Mouse (Mus musculus): Measurements from ENCODE around the gene Phxr2.

Gene Phxr2

DNA sequence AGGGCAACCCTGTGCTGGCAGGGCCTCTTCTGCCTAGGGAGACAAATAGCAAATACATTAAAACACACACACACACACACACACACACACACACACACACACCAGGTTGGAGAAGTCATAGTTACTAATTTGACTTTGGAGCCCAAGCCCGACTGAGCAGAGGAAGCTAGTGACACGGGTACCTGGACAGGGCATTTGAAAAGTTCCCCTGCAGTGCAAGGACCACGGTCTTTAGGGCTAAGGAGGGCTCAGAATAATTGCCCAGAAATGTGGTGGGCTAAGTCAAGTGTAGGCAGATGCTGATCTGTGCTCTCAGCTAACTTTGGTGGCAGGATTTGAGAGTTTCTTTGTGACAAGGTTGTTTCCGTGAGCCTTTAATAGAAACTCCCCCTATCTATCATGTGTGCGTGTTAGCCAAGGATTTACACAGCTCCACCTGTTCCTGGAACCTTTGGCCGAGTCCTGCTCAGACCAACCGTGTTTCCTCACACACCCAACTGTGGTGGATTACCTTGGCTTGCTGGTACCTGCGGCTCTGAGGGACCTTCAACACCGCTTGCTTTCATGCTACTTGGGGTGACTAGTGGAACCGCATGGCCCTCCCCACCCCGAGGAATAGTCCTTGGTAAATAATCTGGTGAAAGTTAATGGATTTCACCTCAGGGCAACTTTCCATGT lies 6.6 kb upstream of the Phxr2 start:
- DNase-seq (ENCODE audit: low spot score) = no peak

DNA sequence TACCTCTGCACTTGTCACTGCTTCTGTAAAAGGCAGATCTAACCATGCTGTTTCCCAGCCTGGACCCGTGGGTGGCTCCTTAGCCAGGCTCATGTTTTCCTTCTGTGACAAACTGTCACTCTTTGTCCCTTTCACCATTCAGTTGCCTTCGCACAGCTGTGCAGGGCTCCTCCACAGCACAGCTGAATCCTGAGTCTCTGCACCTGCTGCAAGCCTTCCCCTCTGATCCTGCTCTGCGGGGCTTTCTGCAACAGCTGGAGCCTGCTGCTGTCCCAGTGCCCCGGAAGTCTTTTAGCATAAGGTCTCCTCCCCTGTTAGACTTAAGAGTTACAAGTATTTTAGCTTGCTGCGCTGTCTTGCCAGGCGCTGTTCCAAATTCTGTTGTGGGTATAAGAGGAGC lies 6.1 kb upstream of the Phxr2 start:
- DNase-seq (ENCODE audit: low spot score) = no peak

- no peak for DNase-seq (ENCODE audit: low spot score)
Observed at GRCm38 (mm10) chr10:99131298-99131697, 5.2 kb upstream of the Phxr2 start.

- no peak for DNase-seq (ENCODE audit: low spot score)
Observed at GRCm38 (mm10) chr10:99130611-99131010, 4.5 kb upstream of the Phxr2 start.

- DNase-seq (ENCODE audit: low spot score) = no peak
Observed at GRCm38 (mm10) chr10:99127691-99128261, 1.7 kb upstream of the Phxr2 start.

DNA sequence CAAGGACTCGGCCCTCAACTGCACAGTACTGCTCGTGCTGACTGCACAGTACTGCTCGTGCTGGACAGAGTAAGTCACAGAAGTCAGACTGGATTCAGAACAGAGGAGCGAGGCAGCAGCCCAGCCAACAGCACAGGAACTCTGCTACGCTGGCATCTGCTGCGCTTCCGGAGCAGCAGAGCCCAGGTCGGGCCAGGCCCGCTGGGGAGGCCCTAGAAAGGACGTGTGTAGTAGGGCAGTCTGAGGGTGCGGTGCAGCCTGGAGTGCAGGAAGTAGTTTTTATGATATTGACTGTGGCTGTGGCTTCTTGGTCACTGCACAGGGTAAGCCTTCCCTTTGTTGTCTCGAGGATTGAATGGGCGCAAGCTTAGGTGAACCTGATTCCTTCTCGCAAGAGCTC lies 829 bp upstream of the Phxr2 start:
- DNase-seq (ENCODE audit: low spot score) = no peak

GRCm38 (mm10) chr10:99119471-99119870 lies 6.7 kb downstream of the Phxr2 start:
- no peak for DNase-seq (ENCODE audit: low spot score)

DNA sequence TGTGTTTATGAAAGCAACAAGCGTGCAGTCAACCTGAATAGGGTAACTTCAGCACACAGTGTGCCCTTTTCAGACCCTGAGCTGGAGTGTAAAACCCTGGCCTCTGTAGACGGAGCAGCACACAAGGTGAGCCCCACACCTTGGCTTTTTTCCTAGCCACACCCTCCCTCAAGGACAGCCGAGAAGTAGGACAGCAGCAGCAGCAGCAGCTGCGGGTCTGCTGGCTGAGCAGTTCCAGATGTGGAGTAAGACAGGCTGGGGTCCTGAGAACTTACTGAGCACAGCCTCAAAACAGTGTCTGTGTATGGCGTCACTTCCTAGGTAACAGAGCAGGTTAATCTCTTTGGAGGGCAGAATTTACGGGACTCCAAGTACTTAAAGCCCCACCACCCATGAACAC lies 7.4 kb downstream of the Phxr2 start:
- DNase-seq (ENCODE audit: low spot score) = no peak

GRCm38 (mm10) chr10:99117876-99118275 lies 8.2 kb downstream of the Phxr2 start:
- no peak for DNase-seq (ENCODE audit: low spot score)

- DNase-seq (ENCODE audit: low spot score) = no peak
Observed at GRCm38 (mm10) chr10:99116650-99117615, 9.2 kb downstream of the Phxr2 start.

- no peak for DNase-seq (ENCODE audit: low spot score)
Observed at GRCm38 (mm10) chr10:99116237-99116632, 9.9 kb downstream of the Phxr2 start.

- DNase-seq (ENCODE audit: low spot score) = no peak
Observed at GRCm38 (mm10) chr10:99115471-99116236, 10.5 kb downstream of the Phxr2 start.

GRCm38 (mm10) chr10:99114295-99114694 lies 11.8 kb downstream of the Phxr2 start:
- DNase-seq (ENCODE audit: low spot score) = no peak

DNA sequence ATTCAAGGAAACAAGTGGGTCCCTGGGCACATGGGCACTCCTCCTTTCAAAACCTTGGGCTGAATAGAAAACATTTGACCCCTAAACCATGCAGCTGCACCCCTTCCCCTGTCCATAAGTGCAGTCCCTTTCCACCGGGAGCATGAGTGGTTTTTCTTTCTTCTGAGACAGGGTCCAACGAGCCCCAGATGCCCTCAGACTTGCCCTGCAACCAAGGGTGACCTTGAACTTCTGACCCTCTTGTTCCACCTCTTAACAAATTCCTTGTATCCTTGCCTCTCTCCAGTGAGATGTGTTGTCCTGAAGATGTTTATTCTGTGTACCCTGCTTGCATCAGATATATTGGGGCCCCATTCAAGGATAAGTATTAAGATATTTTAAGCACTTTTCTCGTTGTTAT lies 12.6 kb downstream of the Phxr2 start:
- no peak for DNase-seq (ENCODE audit: low spot score)

- no peak for DNase-seq (ENCODE audit: low spot score)
Observed at GRCm38 (mm10) chr10:99108431-99108982, 17.6 kb downstream of the Phxr2 start.

- peak; percentile 78 for DNase-seq (ENCODE audit: low spot score)
Observed at GRCm38 (mm10) chr10:99107964-99108363, 18.2 kb downstream of the Phxr2 start, which contains the start of gene Galnt4. Galnt4 (plus strand) TSS chr10:99108159.

DNA sequence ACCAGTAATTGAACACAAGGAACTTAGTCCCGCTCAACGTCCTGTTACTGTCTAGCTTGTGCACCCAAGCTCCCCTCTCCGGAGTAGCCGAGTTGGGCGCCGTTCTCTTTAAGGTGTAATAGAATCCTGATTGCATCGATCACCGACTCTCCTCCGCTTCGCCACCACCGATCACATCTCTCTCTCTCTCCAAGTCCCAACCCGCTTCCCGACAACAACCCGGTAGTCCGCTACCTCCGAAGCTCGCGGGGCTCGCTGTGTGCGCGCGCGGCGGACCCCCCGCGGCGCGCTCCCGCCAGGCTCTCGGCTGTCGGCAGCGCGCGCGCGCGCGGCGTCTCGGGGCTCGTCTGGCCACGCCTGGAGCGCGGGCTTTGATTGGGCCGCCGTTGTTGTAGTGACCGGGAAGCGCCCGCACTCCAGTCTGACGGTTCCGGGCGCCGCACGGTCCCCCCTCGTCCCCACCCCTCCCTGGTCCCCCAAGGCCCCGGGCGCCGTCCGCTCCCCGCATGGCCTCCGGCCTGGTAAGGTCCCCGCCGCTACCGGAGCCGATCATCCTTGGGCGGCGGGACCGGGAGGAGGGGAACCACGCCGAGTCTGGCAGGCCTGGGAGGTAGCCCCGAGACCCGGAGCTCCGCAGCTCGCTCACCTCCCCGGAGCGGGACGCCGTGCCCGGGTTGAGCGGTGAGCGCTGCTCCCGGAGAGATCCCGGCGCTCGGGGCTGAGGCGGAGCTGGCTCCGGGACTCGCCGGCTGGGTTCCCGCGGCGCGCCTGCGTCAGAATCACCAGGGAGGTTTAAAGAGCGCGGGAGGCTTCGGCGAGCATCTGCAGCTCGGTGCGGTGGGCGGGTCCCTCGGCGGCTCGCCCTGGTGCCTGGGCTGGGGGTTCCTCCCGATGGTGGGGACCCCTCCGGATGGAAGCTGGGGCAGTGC lies 19.2 kb downstream of the Phxr2 start, which contains the start of gene Poc1b:
Gene Poc1b, plus strand, starts transcription at position 334 of the 929 bp plus-strand sequence.
- peak; percentile 85 for DNase-seq (ENCODE audit: low spot score)

GRCm38 (mm10) chr10:99106311-99106702 lies 19.8 kb downstream of the Phxr2 start:
- no peak for DNase-seq (ENCODE audit: low spot score)

GRCm38 (mm10) chr10:99105522-99105921 lies 20.6 kb downstream of the Phxr2 start:
- no peak for DNase-seq (ENCODE audit: low spot score)

GRCm38 (mm10) chr10:99097374-99097773 lies 28.8 kb downstream of the Phxr2 start:
- no peak for DNase-seq (ENCODE audit: low spot score)

Data from ovary, postnatal 36 days (tissue).